Mouse (Mus musculus): ENCODE results near the gene Mycl.
"Not testable (repeated sequence)": the region's sequence is repeated elsewhere in the genome, so short reads cannot be mapped to it uniquely, and the experiment has no call there.

The Mycl gene

DNA sequence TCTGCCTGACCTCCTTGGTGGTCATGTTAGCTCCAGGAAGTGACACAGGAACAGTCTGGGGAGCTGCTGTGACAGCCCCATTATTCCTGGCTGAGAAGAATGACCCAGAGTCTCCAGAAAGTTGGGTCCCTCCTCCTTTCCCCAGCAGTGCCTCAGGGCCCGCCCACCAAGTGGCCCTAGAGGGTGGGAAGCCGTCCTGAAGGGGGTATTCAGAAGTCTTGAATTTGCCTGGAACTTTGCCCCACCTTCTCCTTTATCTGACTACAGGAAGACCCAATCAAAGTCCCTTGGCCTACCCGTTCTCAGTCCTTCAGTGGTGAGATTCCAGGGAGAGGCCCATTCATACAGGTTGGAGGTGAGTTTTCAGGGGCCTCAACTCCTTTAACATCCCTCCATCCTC is 13.5 kb upstream of the Mycl start:
- no peak for DNase-seq

DNA sequence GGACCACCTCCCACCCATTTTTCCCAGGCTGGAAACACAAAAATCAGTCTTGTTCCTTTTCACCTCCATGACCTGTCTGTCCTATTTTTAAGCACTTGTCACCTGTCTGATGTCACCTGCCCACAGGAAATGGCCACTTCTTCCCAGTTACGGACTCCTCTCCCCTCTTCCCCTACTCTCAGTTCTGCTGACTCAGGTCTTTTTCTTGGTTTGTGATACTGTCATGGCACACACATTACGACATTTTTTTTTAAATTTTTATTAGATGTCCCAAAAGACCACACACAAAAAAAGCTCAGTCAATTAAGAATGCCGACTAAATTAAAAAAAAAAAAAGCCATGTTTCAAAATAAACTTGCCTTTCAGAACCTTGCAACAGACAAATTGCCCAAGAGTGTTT is 12.9 kb upstream of the Mycl start:
- no peak for DNase-seq

DNA sequence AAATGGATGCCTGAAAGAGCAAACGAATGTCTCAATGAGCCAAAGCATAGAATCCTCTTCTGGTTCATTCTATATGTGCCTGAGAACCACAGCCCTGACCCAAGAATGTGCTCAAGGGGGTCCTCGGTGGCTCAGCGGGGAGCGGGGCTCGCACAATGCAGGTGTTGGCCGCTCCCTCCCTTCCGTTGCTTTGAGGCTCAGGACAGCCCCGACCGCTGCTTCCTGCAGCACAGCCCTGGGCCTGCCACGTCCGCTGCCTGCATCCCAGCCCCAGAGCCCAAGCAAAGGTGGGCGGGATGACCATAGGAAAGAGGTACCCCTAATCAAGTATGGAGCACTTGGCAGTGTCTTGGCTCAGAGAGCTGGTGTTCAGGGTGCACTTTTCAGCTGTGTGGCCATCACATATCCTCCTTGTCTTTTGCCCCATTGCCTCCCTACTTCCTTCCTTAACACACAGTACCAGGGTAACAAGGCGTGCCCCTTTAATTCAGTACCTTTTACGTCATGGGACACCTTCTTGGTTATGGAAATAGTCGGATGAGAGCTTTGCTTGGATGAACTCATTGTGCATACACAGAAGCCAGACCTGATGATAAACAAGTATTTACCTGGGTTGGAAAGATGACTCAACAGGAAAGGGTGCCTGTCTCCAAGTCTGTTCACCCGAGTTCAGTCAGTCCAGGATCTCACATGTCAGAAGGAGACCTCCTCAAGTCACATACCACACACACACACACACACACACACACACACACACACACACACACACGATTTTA is 11.8 kb upstream of the Mycl start:
- DNase-seq, result no peak

DNA sequence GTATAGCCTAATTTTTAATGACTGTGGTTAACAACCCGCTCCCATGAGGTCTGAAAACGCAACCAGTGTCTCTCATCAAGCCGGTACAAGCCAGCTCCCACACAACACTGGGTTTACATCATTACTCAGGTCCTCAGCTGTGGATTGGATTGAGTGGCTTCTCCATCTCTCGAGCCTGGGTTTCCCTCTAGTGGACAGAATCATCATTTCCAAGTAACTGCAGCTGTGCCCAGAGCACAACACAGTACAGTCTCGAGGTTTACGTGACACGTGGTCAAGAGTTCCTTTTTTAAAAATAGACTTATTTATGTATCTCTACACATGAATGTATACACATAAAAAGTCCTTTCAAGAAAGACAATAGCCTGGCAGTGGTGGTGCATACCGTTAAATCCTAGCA is 10.3 kb upstream of the Mycl start:
- DNase-seq, result peak; percentile 55

DNA sequence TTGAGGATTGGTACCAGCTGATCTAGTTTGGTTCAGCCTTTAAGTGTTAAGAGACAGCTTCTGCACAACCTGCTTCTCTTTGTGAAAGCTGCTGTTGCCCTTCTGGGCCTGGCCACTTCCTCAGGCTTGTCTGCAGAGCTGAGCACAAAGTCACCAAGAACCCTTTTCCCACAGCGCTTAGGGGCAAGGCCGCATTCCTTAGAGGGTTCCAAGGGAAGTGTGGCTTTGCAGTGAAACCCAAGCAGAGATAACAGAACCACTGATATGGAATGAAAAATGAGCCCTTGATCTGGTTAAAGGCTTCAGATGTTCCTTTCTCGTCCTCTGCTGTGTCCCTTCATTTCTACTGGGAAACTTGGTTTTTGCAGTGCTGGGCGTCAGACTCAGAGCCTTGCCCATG is 8.0 kb upstream of the Mycl start:
- DNase-seq, result no peak

DNA sequence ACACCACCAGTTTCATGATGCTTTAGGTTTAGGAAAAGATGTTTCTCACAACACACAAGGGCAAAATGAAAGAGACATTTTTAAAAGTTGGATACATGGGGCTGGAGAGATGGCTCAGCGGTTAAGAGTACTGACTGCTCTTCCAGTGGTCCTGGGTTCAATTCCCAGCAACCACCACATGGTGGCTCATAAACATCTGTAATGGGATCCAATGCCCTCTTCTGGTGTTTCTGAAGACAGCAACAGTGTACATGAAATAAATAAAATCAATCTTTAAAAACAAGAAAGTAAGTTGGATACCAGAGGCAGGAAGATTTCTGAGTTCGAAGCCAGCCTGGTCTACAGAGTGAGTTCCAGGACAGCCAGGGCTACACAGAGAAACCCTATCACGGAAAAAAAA is 7.4 kb upstream of the Mycl start:
- not testable (repeated sequence) for DNase-seq

DNA sequence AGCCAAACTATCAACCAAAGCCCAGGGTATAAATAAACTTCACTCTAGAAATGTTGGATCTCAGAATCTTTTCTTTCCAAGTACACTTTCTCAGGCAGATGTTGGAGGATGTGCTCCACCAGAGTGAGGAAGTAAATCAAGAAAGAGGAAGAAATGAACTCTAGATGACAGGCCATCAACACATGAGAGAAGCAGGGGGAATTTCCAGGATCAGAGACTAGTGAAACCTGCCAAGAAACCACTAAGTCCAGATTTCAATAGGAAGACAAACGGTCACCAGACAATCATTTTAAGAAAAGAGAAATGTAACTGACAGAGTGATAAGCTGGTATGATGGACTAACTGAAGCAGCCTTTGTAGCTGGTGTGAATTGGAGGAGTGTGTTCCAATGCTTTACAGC is 4.3 kb upstream of the Mycl start:
- DNase-seq, result no peak

DNA sequence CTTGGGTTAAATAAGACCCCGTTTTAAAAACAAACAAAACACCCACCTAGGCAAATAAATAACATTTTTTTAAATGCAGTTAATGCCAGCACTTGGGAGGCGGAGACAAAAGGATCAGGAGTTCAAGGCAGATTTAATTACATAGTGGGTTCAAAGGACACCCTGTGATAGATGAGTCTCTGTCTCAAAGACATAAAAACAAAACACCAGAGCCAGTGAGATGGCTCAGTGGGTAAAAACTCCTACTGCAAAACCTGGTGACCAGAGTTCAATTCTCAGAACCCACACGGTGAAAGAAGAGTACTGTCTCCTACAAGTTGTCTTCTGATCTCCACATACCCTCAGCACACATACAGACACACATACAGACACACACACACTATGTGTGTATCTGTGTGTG is 3.2 kb upstream of the Mycl start:
- no peak for DNase-seq

DNA sequence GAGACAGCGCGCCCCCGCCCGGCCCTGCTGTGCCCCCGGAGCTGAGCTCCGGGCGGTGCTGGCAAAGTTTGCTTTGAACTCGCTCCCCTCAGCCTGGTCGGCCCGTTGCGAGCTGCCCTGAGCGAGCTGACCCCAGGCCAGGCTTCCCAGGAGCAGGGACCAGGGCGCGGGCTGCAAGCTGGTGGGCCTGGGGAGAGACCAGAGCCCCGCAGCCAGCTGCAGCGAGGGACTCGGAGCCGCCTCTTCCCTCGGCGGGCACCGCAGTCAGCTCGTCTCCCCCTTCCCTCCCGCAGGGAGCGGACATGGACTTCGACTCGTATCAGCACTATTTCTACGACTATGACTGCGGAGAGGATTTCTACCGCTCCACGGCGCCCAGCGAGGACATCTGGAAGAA is 767 bp downstream of the Mycl start:
- no peak for DNase-seq

DNA sequence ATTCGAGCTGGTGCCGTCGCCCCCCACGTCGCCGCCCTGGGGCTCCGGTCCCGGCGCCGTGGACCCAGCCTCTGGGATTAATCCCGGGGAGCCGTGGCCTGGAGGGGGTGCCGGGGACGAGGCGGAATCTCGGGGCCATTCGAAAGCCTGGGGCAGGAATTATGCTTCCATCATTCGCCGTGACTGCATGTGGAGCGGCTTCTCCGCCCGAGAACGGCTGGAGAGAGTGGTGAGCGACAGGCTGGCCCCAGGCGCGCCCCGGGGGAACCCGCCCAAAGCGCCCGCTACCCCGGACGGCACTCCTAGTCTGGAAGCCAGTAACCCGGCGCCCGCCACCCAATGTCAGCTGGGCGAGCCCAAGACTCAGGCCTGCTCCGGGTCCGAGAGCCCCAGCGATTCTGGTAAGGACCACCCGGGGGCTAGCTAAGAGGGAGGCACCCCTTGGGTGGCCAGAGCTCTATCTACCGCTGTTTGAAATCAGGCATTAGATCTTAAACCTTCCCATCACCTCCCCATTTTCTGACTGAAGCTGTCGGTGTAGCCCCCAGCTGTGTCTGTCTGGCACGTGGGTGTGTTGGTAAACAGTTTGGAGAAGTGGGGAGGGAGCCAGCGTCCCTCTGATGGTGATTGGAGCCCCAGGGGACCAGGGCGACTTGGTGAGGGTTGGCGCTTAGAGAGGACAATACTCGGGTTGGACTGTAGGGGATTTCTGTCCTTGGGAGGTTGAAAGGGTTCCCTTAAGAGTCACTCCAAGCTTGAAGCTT is 1.3 kb downstream of the Mycl start:
- DNase-seq, result no peak

DNA sequence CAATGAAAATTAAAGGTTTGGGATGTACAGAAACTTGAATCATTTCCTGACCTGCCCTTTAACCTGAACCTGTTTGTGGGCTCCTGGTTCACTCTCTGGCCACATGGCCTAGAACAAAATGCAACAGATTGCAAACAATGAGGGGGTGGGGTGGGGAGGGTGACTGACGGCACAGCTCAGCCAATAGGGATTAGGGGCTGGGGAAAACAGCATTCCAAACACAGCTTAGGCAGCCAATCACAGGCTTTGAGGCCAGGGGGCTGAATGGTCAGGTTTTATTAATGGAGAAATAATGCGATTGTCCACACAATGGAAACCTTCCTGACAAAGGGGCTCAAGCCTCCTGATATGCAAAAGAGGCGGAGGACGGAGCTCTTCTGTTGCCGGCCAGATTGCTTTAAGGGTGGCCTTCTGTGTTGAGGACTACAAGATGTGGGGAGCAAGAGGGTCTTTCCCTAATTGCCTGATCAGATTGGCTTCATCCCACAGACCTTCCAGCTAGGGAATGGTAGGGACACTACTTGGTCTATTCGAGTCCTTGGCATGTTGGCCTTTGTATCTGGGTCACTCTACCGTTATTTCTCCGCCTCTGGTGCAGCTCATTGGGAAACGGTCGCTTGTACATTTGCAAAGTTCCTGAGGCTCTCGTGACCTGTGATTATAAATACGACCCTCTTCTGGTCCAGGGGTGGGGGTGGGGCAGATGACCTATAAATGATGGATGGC is 3.2 kb downstream of the Mycl start:
- DNase-seq, result no peak

DNA sequence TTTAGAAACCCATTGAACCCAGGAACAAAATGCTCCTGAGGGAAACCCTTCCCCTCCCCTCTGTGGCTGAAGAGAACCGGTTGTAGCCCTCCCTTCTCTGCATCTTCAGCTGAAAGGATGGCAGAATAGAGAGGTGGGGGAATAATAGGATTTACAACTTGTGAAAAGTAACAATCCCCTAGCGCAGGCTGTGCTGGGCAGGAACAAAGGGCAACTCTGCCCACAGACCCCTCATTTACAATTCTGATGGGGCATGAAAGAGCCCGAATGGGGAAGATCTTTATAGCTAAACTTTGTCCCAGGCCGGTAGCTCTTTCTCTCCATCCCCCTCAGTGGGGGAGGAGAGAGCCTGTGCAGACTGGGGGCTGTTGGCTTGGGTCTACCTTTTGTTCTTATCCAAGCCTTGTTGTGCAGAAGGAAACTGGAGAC is 3.8 kb downstream of the Mycl start:
- no peak for DNase-seq

DNA sequence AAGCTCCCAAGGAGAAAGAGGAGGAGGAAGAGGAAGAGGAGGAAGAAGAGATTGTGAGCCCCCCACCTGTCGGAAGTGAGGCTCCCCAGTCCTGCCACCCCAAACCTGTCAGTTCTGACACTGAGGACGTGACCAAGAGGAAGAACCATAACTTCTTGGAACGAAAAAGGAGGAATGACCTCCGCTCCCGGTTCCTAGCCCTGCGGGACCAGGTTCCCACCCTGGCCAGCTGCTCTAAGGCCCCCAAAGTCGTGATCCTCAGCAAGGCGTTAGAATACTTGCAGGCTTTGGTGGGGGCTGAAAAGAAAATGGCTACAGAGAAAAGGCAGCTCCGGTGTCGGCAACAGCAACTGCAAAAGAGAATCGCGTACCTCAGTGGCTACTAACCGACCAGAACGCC is 4.7 kb downstream of the Mycl start:
- no peak for DNase-seq

DNA sequence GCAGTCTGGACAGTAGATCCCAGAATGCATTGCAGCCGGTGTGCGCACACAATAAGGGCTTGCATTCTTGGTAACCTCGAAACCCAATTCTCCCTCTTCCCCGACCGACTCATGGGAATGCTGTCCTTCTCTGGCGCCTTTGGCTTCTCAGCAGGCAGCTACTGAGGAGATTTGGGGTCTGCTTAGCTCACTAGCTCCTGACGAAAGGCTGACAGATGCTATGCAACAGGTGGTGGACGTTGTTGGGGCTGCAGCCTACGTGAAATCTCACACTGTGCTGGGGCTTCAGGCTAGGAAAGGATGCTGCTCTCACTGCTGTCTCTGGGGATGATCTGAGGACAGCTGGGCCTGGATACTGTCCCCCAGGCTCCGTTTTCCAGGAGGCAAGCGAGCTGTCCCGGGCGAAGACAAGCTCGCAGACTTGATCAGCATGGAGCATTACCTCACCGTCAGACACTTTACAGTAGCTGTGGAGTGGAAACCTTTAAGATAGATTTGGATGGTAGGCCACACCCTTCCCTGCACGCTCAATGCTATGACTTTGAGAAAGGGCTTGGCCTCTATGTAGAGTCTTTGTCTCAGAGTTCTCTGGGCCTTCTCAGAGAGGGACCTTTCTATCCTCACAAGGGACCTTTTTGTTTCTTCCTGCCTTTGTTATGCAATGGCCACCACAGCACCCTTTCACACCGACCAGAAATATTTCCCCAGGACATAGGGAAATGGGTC is 5.3 kb downstream of the Mycl start:
- DNase-seq, result no peak

DNA sequence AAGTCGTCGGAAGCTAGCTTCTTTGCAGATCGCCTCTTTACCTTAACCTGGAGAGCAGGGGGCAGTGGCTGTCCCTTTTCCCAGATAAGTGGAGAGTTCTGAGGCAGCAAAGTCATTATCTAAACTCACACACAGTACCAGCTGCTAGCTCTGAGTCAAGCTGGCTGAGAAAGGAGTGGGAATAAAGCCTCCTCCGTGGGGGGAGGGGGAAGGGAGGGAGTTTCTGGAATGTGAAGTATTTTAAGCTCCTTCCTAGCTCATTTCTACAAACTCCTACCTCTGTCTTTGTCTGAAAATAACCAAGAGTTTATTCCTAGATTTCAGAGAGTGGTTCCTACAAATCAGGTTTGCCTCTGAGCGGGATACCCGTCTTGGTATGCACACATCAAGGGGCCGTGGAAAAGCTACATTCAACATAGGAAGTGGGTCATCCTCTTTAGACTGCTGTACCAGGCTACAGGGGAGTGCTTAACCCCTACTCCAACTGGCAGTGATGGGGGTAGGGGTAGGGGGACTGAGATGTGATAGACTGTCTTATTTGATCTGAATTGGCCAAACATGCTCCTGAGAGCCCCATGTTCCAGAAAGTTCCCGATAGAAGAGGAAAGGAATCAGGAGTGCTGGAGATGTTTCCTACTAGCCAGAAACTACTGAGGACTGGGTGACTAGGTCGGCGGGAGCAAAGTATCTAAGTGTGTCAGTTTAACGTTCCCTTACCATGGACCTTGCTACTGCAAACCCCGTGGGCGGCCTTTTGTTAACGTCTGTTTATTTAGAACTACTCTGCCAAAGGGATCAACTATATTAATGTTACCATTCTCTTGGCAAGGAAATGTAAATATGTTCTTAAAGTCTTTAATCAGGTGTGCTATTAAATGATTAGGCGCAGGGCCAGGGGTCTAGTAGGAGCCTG is 9.9 kb downstream of the Mycl start:
- no peak for DNase-seq

DNA sequence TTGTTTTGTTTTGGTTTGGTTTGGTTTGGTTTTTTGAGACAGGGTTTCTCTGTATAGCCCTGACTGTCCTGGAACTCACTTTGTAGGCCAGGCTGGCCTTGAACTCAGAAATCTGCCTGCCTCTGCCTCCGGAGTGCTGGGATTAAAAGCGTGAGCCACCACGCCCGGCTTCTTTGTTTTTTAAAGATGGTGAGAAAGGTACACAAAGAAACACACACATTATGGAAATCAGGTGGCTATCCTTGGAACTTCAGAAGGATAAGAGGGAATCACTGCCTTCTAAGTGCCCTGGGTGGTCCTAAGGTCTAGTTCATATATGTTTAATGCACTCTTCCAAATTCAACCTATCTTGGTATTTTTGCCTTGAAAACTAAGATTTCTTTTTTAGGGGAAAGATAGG is 17.0 kb downstream of the Mycl start:
- DNase-seq, result not testable (repeated sequence)

DNA sequence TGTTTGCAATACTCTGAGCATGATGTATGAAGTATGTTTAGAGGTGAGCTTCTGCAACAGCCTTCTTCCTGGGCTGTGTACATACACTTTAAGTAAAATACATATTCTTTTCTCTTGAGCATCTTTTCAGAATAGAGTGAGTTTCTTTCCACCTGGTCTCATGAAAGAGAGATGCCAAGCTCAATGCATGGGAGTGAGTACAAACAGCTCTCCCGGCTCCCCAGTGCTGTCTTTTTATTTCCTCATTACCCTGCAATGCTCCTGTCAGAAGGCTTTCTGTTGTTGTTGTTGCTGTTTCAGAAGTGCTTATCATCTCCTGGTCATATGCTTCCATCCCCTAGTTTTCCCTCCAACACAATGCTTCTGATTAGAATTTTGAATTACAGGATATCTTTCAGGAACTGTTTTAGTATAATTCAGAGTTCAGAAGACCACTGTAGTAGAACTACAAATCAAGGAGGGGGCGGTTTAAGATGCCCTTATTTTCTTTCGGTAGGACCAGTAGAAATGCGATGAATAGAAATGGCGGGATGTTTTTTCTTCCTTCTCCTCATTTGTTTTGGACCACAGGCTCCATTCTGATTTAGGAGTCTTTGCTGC is 18.0 kb downstream of the Mycl start:
- no peak for DNase-seq

DNA sequence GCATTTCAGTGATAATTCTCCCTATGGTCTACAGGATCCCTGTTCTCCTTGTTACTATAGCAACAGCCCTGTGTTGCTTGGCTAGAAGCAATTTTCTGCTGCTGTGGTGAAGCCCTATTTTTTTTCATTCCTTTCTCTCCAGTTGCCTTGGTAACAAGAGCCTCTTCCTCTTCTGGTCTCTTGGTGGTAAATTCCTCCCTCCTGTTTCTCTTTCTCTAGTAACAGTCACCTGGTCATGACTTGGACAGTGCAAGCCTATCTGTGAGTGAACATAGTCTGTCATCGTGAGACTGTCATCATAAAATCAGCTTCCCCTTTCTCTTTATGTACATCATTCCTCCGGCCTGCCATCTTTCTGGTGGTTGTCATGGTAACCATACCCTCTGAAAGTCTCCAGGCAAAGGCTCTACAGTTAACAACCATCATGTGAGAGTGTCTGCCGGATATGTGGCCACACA is 18.5 kb downstream of the Mycl start:
- no peak for DNase-seq

DNA sequence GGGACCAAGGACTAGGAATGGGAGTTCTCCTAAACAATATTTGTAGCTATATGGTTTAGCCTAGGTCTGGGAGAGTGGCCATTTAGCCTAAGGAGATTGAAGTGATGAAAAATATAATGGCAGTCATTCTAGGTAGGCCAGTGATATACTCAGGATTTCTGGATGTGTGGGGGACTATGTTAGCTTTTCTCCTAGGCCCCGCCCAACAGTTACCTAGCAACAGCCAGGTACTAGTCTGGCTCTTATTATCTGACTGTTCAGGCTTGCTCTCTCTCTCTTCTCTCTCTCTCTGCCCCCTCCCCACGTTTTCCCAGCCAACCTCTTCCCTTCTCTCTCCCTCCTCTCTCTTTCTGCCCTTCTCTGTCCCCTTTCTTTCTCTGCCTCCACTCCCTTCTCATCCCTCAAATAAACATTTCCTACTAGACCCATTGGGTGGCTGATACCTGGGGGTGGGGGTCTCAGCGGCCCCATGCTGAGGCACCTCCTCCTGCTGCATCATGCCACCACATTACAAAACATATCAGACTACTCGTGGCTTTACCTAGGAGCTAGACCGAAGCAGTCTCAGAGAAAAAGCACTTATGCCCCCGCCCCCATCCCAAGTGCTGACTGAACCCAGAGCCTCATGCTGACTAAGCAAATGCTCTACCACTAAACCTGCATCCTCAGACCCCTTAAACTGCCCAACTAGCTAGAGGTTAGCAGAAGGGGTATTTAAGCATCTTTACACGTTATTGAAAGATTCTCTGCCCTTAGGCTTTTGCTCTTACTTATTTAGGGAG is 19.2 kb downstream of the Mycl start:
- DNase-seq, result no peak

DNA sequence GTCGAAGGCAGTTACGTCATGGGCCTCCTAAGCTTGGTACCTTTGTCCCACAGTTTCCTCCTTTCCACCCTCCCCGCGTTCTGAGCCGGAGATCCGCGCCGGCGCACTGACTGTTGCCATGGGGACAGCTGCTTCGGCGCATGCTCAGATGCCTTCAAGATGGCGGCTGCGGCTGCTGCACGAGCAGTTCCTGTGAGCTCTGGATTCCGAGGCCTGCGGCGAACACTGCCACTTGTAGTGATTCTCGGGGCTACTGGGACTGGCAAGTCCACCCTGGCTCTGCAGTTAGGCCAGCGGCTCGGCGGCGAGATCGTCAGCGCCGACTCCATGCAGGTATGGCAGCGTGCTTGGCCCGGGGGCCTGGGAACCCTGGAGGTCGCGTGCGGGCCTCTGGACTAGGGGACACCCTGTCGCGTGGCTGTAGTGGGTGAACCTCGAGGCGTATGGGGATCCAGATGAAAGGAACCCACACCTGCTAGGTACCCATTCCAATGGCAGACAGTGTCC is 21.1 kb downstream of the Mycl start, which contains the start of gene Trit1:
Trit1 (plus strand) TSS at position 147 of the 507 bp plus-strand sequence.
- DNase-seq, result peak; percentile 91
